Mouse (Mus musculus) G1E (cell line): ENCODE measurements around the gene Commd8.

ENCODE experiments used
- CTCF ChIP-seq: IDR thresholded peaks from 2 replicates; pipeline ENCODE4 v1.5.1; 2012; ENCODE audit warnings: low read depth, low read length, inconsistent platforms, mixed read lengths
- GATA1 ChIP-seq: IDR thresholded peaks from 2 replicates; pipeline ENCODE4 v1.6.1; 2012; ENCODE audit warnings: borderline replicate concordance, low read length, inconsistent platforms, mixed read lengths
- POLR2AphosphoS5 ChIP-seq: IDR thresholded peaks from 2 replicates; pipeline ENCODE4 v1.6.1; 2012; ENCODE audit warnings: low read depth, low read length, inconsistent platforms; ENCODE audit not compliant: insufficient replicate concordance
- TAL1 ChIP-seq: conservative IDR thresholded peaks from 2 replicates; pipeline ENCODE4 v1.6.1; 2012; ENCODE audit warnings: low read depth, low read length, inconsistent platforms, mixed read lengths

- TF ChIP-seq GATA1: no peak
- TF ChIP-seq POLR2AphosphoS5: no peak
- TF ChIP-seq TAL1: no peak
- TF ChIP-seq CTCF: no peak
Measured at GRCm38 (mm10) chr5:72162855-72163254, 5.1 kb downstream of the Commd8 start.
